7 mouse cellular contexts compared by ENCODE assay signal in the genomic region with DNA sequence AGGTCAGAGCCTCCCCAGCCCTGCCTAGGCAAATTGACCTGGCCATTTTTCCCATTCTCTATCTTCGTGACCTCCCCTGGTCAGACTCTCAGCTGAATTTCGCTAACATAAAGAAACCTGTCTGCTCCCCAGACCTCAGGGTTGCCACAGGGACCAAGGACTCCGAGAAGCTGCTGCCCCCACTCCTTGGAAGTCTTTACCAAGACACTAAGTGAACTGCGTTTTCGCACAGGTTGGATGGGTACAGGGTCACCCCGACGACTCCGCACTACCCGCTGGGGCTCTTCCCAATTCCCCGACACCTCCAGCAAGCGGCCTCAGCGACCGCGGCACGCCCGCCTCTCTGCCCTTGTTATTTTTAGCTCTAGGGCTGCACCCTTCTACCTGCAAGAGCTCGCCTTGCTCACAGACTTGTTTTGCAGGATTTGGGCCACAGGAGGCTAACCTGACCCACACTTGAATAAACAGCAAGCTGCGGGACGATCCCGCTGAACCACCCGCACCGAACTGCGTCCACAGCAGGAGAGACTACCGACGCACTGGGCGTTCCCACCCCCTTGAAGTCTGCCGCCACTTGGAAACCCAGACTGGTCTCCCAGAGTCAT. TPM values are rescaled to one million over a fixed set of nuclear protein-coding genes. Genes with fewer than 3 reads are reported as not detected.
DNase-seq lines count a peak whose midpoint lies in the region; ATAC-seq lines count a peak whose summit lies in the region.

No protein-coding gene starts in this region.

- peak overlapping the region; percentile 49 for H3K9ac ChIP-seq in embryonic facial prominence, embryonic 13.5 days
- peak overlapping the region; percentile 64 for H3K9ac ChIP-seq in heart, embryonic 16.5 days (ENCODE audit: low read length)
- H3K9ac ChIP-seq in limb, embryonic 12.5 days (replicated peaks) = peak overlapping the region; percentile 40
- H3K9ac ChIP-seq in midbrain, embryonic 14.5 days (replicated peaks; ENCODE audit: low read length) = 0 out of 2 replicates have a peak overlapping the region, but pooled peaks have one; percentile 17

- WGBS in embryonic facial prominence, embryonic 13.5 days = 3% methylated on average over 27 of the region's 27 CpGs
- 5% methylated on average over 27 of the region's 27 CpGs for WGBS in heart, embryonic 16.5 days
- WGBS in limb, embryonic 12.5 days = 2% methylated on average over 27 of the region's 27 CpGs
- WGBS in midbrain, embryonic 14.5 days = 3% methylated on average over 27 of the region's 27 CpGs

- no peaks in the 10 kb centered on the region for H3K9me3 ChIP-seq in embryonic facial prominence, embryonic 13.5 days
- no peaks in the 10 kb centered on the region for H3K9me3 ChIP-seq in heart, embryonic 16.5 days (replicated peaks; ENCODE audit: control insufficient read depth, low read length)
- H3K9me3 ChIP-seq in limb, embryonic 12.5 days = no peaks in the 10 kb centered on the region
- no peaks in the 10 kb centered on the region for H3K9me3 ChIP-seq in midbrain, embryonic 14.5 days (ENCODE audit: control insufficient read depth, low read length)

- peaks cover 30% of the 10 kb centered on the region for H3K27me3 ChIP-seq in embryonic facial prominence, embryonic 13.5 days
- H3K27me3 ChIP-seq in heart, embryonic 16.5 days (ENCODE audit: control insufficient read depth, insufficient read depth, low read length) = peaks cover 19% of the 10 kb centered on the region
- peaks cover 32% of the 10 kb centered on the region for H3K27me3 ChIP-seq in limb, embryonic 12.5 days
- peaks cover 31% of the 10 kb centered on the region for H3K27me3 ChIP-seq in midbrain, embryonic 14.5 days (ENCODE audit: control insufficient read depth, insufficient read depth, low read length)

- no peaks in the 10 kb centered on the region for H3K36me3 ChIP-seq in embryonic facial prominence, embryonic 13.5 days
- no peaks in the 10 kb centered on the region for H3K36me3 ChIP-seq in heart, embryonic 16.5 days (ENCODE audit: control insufficient read depth, insufficient read depth)
- no peaks in the 10 kb centered on the region for H3K36me3 ChIP-seq in limb, embryonic 12.5 days
- H3K36me3 ChIP-seq in midbrain, embryonic 14.5 days (ENCODE audit: control insufficient read depth, insufficient read depth, low read length) = no peaks in the 10 kb centered on the region

- H3K4me1 ChIP-seq in embryonic facial prominence, embryonic 13.5 days = peaks cover 12% of the 10 kb centered on the region
- H3K4me1 ChIP-seq in heart, embryonic 16.5 days (ENCODE audit: control insufficient read depth, insufficient read depth, low read length) = peaks cover 8% of the 10 kb centered on the region; the same call in 1 of the 2 replicates
- peaks cover 20% of the 10 kb centered on the region for H3K4me1 ChIP-seq in limb, embryonic 12.5 days (replicated peaks)
- H3K4me1 ChIP-seq in midbrain, embryonic 14.5 days (ENCODE audit: control insufficient read depth, insufficient read depth, low read length) = peaks cover 9% of the 10 kb centered on the region

- peak; percentile 25 for DNase-seq in midbrain, embryonic 14.5 days
- DNase-seq in layer of hippocampus, postnatal 14 days (ENCODE audit: low spot score in 2 of 2) = no peak
- no peak for DNase-seq in spleen, adult 18-20 months

- no peak; the same call in 1 of the 2 replicates for ATAC-seq in embryonic facial prominence, embryonic 13.5 days (ENCODE audit: insufficient number of reproducible peaks, insufficient read depth, low FRiP score, low TSS enrichment, low read depth)
- ATAC-seq in heart, embryonic 16.5 days (replicated peaks; ENCODE audit: extremely low read depth, insufficient read depth, low FRiP score) = no peak
- ATAC-seq in limb, embryonic 12.5 days (ENCODE audit: insufficient number of reproducible peaks, insufficient read depth, low FRiP score, low TSS enrichment, low read depth) = peak; percentile 42; the same call in 1 of the 2 replicates
- ATAC-seq in midbrain, embryonic 14.5 days (ENCODE audit: low FRiP score, low TSS enrichment) = no peak
- no peak for ATAC-seq in monocyte, adult 5-6 weeks (replicated peaks; ENCODE audit: insufficient number of reproducible peaks, low FRiP score, low TSS enrichment, poor library complexity, severe bottlenecking)

- H3K4me2 ChIP-seq in embryonic facial prominence, embryonic 13.5 days = peak overlapping the region; percentile 64
- peak overlapping the region; percentile 78 for H3K4me2 ChIP-seq in heart, embryonic 16.5 days (ENCODE audit: low read depth, low read length)
- peak overlapping the region; percentile 63 for H3K4me2 ChIP-seq in limb, embryonic 12.5 days
- peak overlapping the region; percentile 50 for H3K4me2 ChIP-seq in midbrain, embryonic 14.5 days (ENCODE audit: low read length)

- H3K4me3 ChIP-seq in embryonic facial prominence, embryonic 13.5 days = peak overlapping the region; percentile 41
- peak overlapping the region; percentile 53 for H3K4me3 ChIP-seq in heart, embryonic 16.5 days (ENCODE audit: low read length)
- H3K4me3 ChIP-seq in limb, embryonic 12.5 days (replicated peaks) = peak overlapping the region; percentile 37
- H3K4me3 ChIP-seq in midbrain, embryonic 14.5 days (replicated peaks; ENCODE audit: low read depth, low read length) = peak overlapping the region; percentile 22

- no peak overlapping the region for H3K27ac ChIP-seq in embryonic facial prominence, embryonic 13.5 days
- no peak overlapping the region for H3K27ac ChIP-seq in heart, embryonic 16.5 days (ENCODE audit: low read length)
- no peak overlapping the region; the same call in 1 of the 2 replicates for H3K27ac ChIP-seq in limb, embryonic 12.5 days
- H3K27ac ChIP-seq in midbrain, embryonic 14.5 days (replicated peaks; ENCODE audit: low read depth, low read length) = no peak overlapping the region

RNA-seq across cellular contexts. Expression of a gene that starts 7.7 kb away (rescaled TPM):
- 74.9 and 82.5 TPM in 2 replicates for polyA plus RNA-seq in embryonic facial prominence, embryonic 13.5 days (2015; fragmentation: Nextera tagmentation; extraction: Ambion mirVana)
- polyA plus RNA-seq in heart, embryonic 16.5 days (2015; fragmentation: Nextera tagmentation; extraction: Ambion mirVana) = 14.0 and 21.6 TPM in 2 replicates
- 35.4 and 46.7 TPM in 2 replicates for polyA plus RNA-seq in limb, embryonic 12.5 days (2016; fragmentation: Nextera tagmentation; extraction: Ambion mirVana)
- polyA plus RNA-seq in midbrain, embryonic 14.5 days (2014; fragmentation: Nextera tagmentation; extraction: Ambion mirVana) = 1.2 and 1.7 TPM in 2 replicates
- total RNA-seq in layer of hippocampus, postnatal 14 days (2021) = 10 to 100 TPM in 1 of 2 experiments, 1 to 10 TPM in 1; 7.3 to 12.3 TPM
- not detected in 3 replicates for total RNA-seq in monocyte, adult 5-6 weeks (2017)

RNA-seq across cellular contexts. Expression of a gene that starts 19.0 kb away (rescaled TPM):
- polyA plus RNA-seq in embryonic facial prominence, embryonic 13.5 days (2015; fragmentation: Nextera tagmentation; extraction: Ambion mirVana) = 0.41 and 0.65 TPM in 2 replicates
- polyA plus RNA-seq in heart, embryonic 16.5 days (2015; fragmentation: Nextera tagmentation; extraction: Ambion mirVana) = not detected in 2 replicates
- not detected in 2 replicates for polyA plus RNA-seq in limb, embryonic 12.5 days (2016; fragmentation: Nextera tagmentation; extraction: Ambion mirVana)
- not detected in 2 replicates for polyA plus RNA-seq in midbrain, embryonic 14.5 days (2014; fragmentation: Nextera tagmentation; extraction: Ambion mirVana)
- total RNA-seq in layer of hippocampus, postnatal 14 days (2021) = not detected
- not detected in 3 replicates for total RNA-seq in monocyte, adult 5-6 weeks (2017)
